Mouse (Mus musculus) C2C12 (cell line): ENCODE results near the gene Fam19a1.

Source experiments
- CEBPB ChIP-seq: IDR thresholded peaks from one replicate; pipeline ENCODE4 v1.6.1; 2011; ENCODE audit warnings: low read depth, mild to moderate bottlenecking, control low read depth, moderate library complexity
- CTCF ChIP-seq: IDR thresholded peaks from one replicate; pipeline ENCODE4 v1.5.1; 2011; ENCODE audit not compliant: control insufficient read depth, insufficient read depth, insufficient read length
- USF1 ChIP-seq: IDR thresholded peaks from one replicate; pipeline ENCODE4 v1.6.1; 2011; ENCODE audit warnings: low read depth, mild to moderate bottlenecking, control low read depth, moderate library complexity

DNA sequence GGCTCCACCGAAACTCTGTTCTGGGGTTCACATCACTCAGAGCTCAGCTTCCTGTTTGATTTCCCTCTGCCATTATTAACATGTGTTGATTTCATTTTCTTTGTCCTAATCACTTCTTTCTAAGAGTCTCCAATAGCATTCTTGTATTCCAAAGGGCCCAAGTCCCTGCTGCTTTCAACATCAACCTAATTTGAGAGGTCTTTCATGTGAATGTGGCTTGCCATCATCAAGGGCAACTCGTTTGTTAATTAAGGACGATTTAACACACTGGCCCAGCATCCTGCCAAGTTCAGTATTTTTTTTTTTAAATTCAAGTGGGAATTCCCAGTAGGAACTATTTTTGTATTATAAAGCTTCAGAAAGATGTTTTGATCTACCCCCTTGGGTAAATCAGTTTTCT lies 263.8 kb downstream of the Fam19a1 start:
- TF ChIP-seq USF1, result no peak
- TF ChIP-seq CTCF, result no peak
- TF ChIP-seq CEBPB, result no peak
